Mouse (Mus musculus): ENCODE data around the gene Rtn2. TPM values are rescaled to one million over a fixed set of nuclear protein-coding genes. Genes with fewer than 3 reads are reported as not detected.

Rtn2 gene
- 0.24 TPM in 1 of 4 replicates, not detected in the others for total RNA-seq (2023; ENCODE audit: inconsistent age)

DNA sequence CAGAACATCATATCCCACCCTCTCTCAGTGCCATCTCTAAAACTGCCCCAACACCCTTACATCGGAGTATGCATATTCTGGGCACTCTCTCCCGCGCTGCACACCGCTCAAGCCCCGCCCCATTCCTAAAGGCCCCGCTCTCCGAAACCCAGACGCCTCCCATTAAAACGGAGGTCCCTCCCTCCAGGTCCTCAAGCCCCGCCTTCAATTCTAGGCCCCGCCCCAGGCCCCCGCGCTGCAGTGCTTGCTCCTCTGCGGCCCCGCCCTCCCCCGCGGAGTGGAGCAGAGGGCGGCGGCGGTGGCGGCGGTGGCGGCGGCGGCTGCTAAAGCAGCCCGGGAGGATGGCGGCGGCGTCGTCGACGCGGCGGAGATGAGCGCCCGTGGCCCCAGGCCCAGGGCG, at the start of gene Rtn2:
TSS of gene Rtn2 (plus strand) at position 240 of the 400 bp plus-strand sequence.

GRCm38 (mm10) chr7:19271238-19272172, 10.9 kb upstream of the Rtn2 start, which contains the start of gene Vasp:
TSS of gene Vasp (minus strand) at chr7:19271817.

GRCm38 (mm10) chr7:19279581-19280114, 2.8 kb upstream of the Rtn2 start, which contains the start of gene Ppm1n:
TSS of gene Ppm1n (minus strand) at chr7:19280064.

DNA sequence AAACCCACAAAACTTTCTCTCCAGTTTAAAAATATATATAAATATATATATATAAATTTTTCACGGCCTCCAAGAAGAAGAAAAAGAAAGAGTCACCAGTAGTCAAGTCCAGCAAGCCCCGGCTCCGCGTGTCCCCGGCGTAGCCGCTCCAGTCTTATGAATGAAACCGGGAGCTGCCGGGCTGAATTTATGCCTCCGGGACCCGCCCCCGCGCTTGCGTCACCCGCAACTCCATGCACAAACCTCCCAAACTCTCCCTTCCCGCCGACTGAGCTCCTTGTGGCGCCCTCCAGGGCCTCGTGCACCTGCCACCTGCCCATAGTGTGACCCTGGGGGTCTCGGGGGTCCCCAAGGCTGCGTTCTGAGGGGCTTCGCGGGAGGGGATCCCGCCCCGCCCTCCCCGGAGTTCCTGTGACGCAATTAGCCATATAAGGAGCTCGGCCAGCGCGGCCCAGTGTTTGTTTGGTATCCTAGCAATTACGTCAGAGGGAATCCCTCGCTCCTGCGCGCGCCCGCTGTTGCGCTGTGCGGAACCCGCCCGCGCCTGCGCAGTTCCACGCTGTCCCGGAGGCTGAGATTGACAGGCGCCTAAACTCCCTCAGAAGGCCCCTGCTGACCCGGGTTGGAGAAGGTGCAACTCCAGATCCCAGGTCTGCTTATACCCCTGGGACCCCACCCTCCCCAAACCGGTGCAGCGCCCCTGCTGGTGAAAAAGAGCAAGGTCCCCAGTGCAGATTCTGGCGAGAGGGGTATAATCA, 27.6 kb downstream of the Rtn2 start, which contains the start of gene Fosb:
TSS of gene Fosb (minus strand) at position 168 of the 758 bp plus-strand sequence.

DNA sequence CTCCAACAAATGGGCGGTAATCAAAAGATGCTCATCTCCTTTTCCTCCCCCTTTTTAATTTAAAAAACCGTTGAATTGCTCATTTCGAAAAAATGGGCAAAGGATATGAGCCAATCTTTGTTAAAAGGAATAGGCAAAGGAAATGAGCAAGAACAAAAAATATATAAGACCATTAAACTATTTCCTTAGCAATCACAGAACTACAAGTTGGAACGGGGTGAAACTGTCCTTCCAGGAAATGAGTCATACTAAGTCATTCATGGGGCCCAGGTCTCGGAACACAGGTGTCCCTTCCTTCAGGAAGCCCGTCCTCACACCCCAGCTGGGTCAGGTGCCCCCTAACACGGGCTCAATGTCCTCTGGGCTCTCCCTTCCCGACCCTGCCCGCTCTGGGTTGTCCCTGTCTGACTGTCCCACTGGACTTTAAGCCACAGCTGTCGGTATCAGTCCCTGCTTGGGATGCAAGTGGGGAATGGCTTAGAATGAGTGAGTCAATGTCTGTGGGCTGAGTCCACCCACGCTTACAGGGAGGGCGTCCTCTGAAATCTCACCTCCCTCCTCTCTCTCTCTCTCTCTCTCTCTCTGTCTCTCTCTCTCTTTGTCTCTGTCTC, 61.9 kb downstream of the Rtn2 start, which contains the start of gene Ercc1:
TSS of gene Ercc1 (plus strand) at position 542 of the 611 bp plus-strand sequence.

Other genes with a start within 250 kb of the Rtn2 start
- 1.00 TPM in 1 of 4 replicates, not detected in the others for gene Rsph6a, start 227.9 kb upstream of the Rtn2 start, total RNA-seq (2023; ENCODE audit: inconsistent age)
- gene Dmwd, start 206.4 kb upstream of the Rtn2 start, total RNA-seq (2023; ENCODE audit: inconsistent age): 19.7 to 23.8 TPM (median 21.4 TPM) in 4 replicates
- 15.9 to 23.2 TPM (median 19.0 TPM) in 4 replicates for gene Dmpk, start 198.8 kb upstream of the Rtn2 start, total RNA-seq (2023; ENCODE audit: inconsistent age)
- gene Six5, start 188.0 kb upstream of the Rtn2 start, total RNA-seq (2023; ENCODE audit: inconsistent age): 0.21 to 0.51 TPM (median 0.34 TPM) in 4 replicates
- 0.12 TPM in 1 of 4 replicates, not detected in the others for gene Gm4969, start 164.3 kb upstream of the Rtn2 start, total RNA-seq (2023; ENCODE audit: inconsistent age)
- gene Fbxo46, start 162.8 kb upstream of the Rtn2 start, total RNA-seq (2023; ENCODE audit: inconsistent age): 25.7 to 28.5 TPM (median 26.6 TPM) in 4 replicates
- gene Qpctl, start 133.3 kb upstream of the Rtn2 start, total RNA-seq (2023; ENCODE audit: inconsistent age): 10.1 to 12.4 TPM (median 10.5 TPM) in 4 replicates
- gene Snrpd2, start 132.9 kb upstream of the Rtn2 start, total RNA-seq (2023; ENCODE audit: inconsistent age): 91.1 to 103 TPM (median 97.6 TPM) in 4 replicates
- gene Gipr, start 116.5 kb upstream of the Rtn2 start, total RNA-seq (2023; ENCODE audit: inconsistent age): not detected in 4 replicates
- 20.8 to 29.3 TPM (median 27.0 TPM) in 4 replicates for gene Eml2, start 106.2 kb upstream of the Rtn2 start, total RNA-seq (2023; ENCODE audit: inconsistent age)
- 0.16 TPM in 1 of 4 replicates, not detected in the others for gene Gpr4, start 70.1 kb upstream of the Rtn2 start, total RNA-seq (2023; ENCODE audit: inconsistent age)
- gene Opa3, start 54.3 kb upstream of the Rtn2 start, total RNA-seq (2023; ENCODE audit: inconsistent age): 46.7 to 54.6 TPM (median 48.7 TPM) in 4 replicates
- 349 to 378 TPM (median 355 TPM) in 4 replicates for gene Vasp, start 10.8 kb upstream of the Rtn2 start, total RNA-seq (2023; ENCODE audit: inconsistent age)
- gene Ppm1n, start 2.6 kb upstream of the Rtn2 start, total RNA-seq (2023; ENCODE audit: inconsistent age): 0.64 TPM in 1 of 4 replicates, not detected in the others
- gene Fosb, start 27.4 kb downstream of the Rtn2 start, total RNA-seq (2023; ENCODE audit: inconsistent age): 2,334 to 3,047 TPM (median 2,835 TPM) in 4 replicates
- 66.5 to 73.8 TPM (median 68.8 TPM) in 4 replicates for gene Ercc1, start 62.2 kb downstream of the Rtn2 start, total RNA-seq (2023; ENCODE audit: inconsistent age)
- 6.2 to 8.3 TPM (median 7.5 TPM) in 4 replicates for gene Cd3eap, start 76.9 kb downstream of the Rtn2 start, total RNA-seq (2023; ENCODE audit: inconsistent age)
- 0.54 to 2.1 TPM (median 0.86 TPM) in 4 replicates for gene Ppp1r13l, start 77.1 kb downstream of the Rtn2 start, total RNA-seq (2023; ENCODE audit: inconsistent age)
- 66.6 to 74.4 TPM (median 69.9 TPM) in 4 replicates for gene Ercc2, start 99.4 kb downstream of the Rtn2 start, total RNA-seq (2023; ENCODE audit: inconsistent age)
- 1.8 to 4.2 TPM (median 2.4 TPM) in 4 replicates for gene Klc3, start 121.5 kb downstream of the Rtn2 start, total RNA-seq (2023; ENCODE audit: inconsistent age)
- gene Ckm, start 122.2 kb downstream of the Rtn2 start, total RNA-seq (2023; ENCODE audit: inconsistent age): 0.42 TPM in 1 of 4 replicates, not detected in the others
- 25.7 to 29.5 TPM (median 27.5 TPM) in 4 replicates for gene Mark4, start 176.2 kb downstream of the Rtn2 start, total RNA-seq (2023; ENCODE audit: inconsistent age)
- not detected in 4 replicates for gene Exoc3l2, start 180.7 kb downstream of the Rtn2 start, total RNA-seq (2023; ENCODE audit: inconsistent age)
- 4.9 to 6.9 TPM (median 6.1 TPM) in 4 replicates for gene Bloc1s3, start 225.7 kb downstream of the Rtn2 start, total RNA-seq (2023; ENCODE audit: inconsistent age)
- gene Trappc6a, start 225.8 kb downstream of the Rtn2 start, total RNA-seq (2023; ENCODE audit: inconsistent age): 25.7 to 35.6 TPM (median 30.6 TPM) in 4 replicates
- 0.39 to 0.57 TPM (median 0.42 TPM) in 3 of 4 replicates, not detected in the other for gene Nkpd1, start 235.2 kb downstream of the Rtn2 start, total RNA-seq (2023; ENCODE audit: inconsistent age)

All from B cell, adult (primary cell).